Mouse (Mus musculus): ENCODE data around the gene Asgr2.
A peak's percentile ranks its signal among the peaks of the same experiment; 100 is the strongest.
"Not testable (repeated sequence)": the region's sequence is repeated elsewhere in the genome, so short reads cannot be mapped to it uniquely, and the experiment has no call there.

The Asgr2 gene

GRCm38 (mm10) chr11:70097396-70097795, 5.0 kb downstream of the Asgr2 start:
- no peak for DNase-seq

GRCm38 (mm10) chr11:70099102-70099501, 6.7 kb downstream of the Asgr2 start:
- DNase-seq = no peak

- no peak for DNase-seq
These were observed 7.4 kb downstream of the Asgr2 start for GRCm38 (mm10) chr11:70099809-70100208.

GRCm38 (mm10) chr11:70103701-70104315, 11.4 kb downstream of the Asgr2 start:
- DNase-seq = no peak

- DNase-seq = no peak
These were observed 14.6 kb downstream of the Asgr2 start for GRCm38 (mm10) chr11:70107085-70107484.

- DNase-seq = peak in 1 of 2 experiments; percentile 5
These were observed 17.7 kb downstream of the Asgr2 start for GRCm38 (mm10) chr11:70110146-70110545.

- no peak for DNase-seq
These were observed 22.1 kb downstream of the Asgr2 start for GRCm38 (mm10) chr11:70114562-70114961.

- DNase-seq = no peak
These were observed 23.5 kb downstream of the Asgr2 start for GRCm38 (mm10) chr11:70115901-70116300.

GRCm38 (mm10) chr11:70129926-70130379, 37.5 kb downstream of the Asgr2 start, which contains the start of gene Mgl2:
Gene Mgl2, plus strand, starts transcription at chr11:70130329.
- no peak for DNase-seq

- DNase-seq = not testable (repeated sequence)
These were observed 42.6 kb downstream of the Asgr2 start for GRCm38 (mm10) chr11:70135001-70135400.

- peak; percentile 12 to 31 for DNase-seq
These were observed 43.5 kb downstream of the Asgr2 start for GRCm38 (mm10) chr11:70135925-70136324.

GRCm38 (mm10) chr11:70139171-70139570, 46.7 kb downstream of the Asgr2 start:
- DNase-seq = no peak

GRCm38 (mm10) chr11:70151072-70151471, 58.6 kb downstream of the Asgr2 start:
- DNase-seq = no peak
